Mouse (Mus musculus): ENCODE measurements around the gene Dpp4.

- TF ChIP-seq CTCF (IDR thresholded peaks at IDR 0.05; ENCODE audit: extremely low read depth, insufficient read depth, insufficient read length, insufficient replicate concordance) (no peak), POLR2A (IDR thresholded peaks at IDR 0.05; ENCODE audit: low read depth, low read length) (no peak)
These were observed 95.1 kb downstream of the Dpp4 start for GRCm38 (mm10) chr2:62316930-62317329.
